Mouse (Mus musculus): ENCODE results near the gene Obsl1.

DNA sequence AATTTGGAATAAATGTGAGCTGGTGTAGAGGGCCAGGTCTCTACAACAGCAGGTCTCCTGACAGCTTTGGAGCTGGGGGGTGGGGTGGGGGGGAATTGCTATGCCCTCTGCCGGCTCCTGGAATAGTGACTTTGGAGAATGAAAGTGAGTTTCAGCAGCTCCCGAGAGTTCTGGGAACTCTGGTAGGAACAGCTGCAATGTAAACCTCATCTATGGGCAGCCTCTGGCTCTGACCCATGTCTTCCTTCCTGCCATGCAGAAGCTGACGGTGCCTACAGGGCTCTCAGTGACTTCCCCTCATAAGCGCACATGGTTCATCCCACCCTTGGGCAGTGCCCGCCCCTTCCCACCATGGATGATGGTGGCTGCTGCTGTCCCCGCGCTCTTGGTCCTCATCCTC, 49.4 kb upstream of the Obsl1 start:
- TF ChIP-seq E2F4 (IDR thresholded peaks at IDR 0.05; ENCODE audit: insufficient replicate concordance, low read depth, low read length) (no peak), USF1 (IDR thresholded peaks at IDR 0.05; ENCODE audit: low read depth, low read length) (no peak), CTCF (conservative IDR thresholded peaks at IDR 0.05 in 1 of 2, IDR thresholded peaks at IDR 0.05 in 1 of 2; ENCODE audit: low read depth in 2 of 2, low read length in 2 of 2) (no peak), MXI1 (IDR thresholded peaks at IDR 0.05; ENCODE audit: low read depth, low read length) (no peak), MYC (IDR thresholded peaks at IDR 0.05; ENCODE audit: low read depth, low read length) (no peak), UBTF (IDR thresholded peaks at IDR 0.05; ENCODE audit: low read depth, low read length) (no peak), ETS1 (conservative IDR thresholded peaks at IDR 0.05; ENCODE audit: low read depth, low read length) (no peak), CHD2 (IDR thresholded peaks at IDR 0.05; ENCODE audit: low read length) (no peak), ZC3H11A (IDR thresholded peaks at IDR 0.05; ENCODE audit: low read depth, low read length) (no peak), ZMIZ1 (IDR thresholded peaks at IDR 0.05; ENCODE audit: low read depth, low read length) (no peak), EP300 (IDR thresholded peaks at IDR 0.05; ENCODE audit: low read length) (no peak), HCFC1 (IDR thresholded peaks at IDR 0.05; ENCODE audit: low read depth, low read length) (no peak), SMC3 (IDR thresholded peaks at IDR 0.05; ENCODE audit: low read depth, low read length) (no peak)
